Mouse (Mus musculus) neural tube, embryonic 11.5 days (tissue): ENCODE results near the gene Htra3. TPM values are rescaled to one million over a fixed set of nuclear protein-coding genes. Genes with fewer than 3 reads are reported as not detected.

ENCODE experiments used
- ATAC-seq: fragments of 200-750 bp; cut with Nextera tagmentation; 2 replicates; pipeline ENCODE4 v1.8.0; 2017; ENCODE audit warnings: moderate number of reproducible peaks, mild to moderate bottlenecking, moderate TSS enrichment, moderate library complexity; ENCODE audit not compliant: insufficient read depth, low FRiP score, low TSS enrichment
- DNase-seq: peaks from one replicate; pipeline ENCODE4 v3.0.0-alpha.2; 2015; ENCODE audit warnings: low spot score
- H3K27ac ChIP-seq: fragments of 300-500 bp; sonication (generic); 2 replicates; pipeline ENCODE4 v1.5.1; 2014; ENCODE audit warnings: low read depth, mild to moderate bottlenecking, low read length
- H3K27me3 ChIP-seq: fragments of 300-500 bp; sonication (generic); 2 replicates; pipeline ENCODE4 v1.6.1; 2014; ENCODE audit warnings: mild to moderate bottlenecking, low read length, mixed read lengths; ENCODE audit not compliant: control insufficient read depth, insufficient read depth
- H3K36me3 ChIP-seq: fragments of 300-500 bp; sonication (generic); 2 replicates; pipeline ENCODE4 v1.6.1; 2014; ENCODE audit warnings: mild to moderate bottlenecking, low read length, moderate library complexity, mixed read lengths; ENCODE audit not compliant: control insufficient read depth, insufficient read depth
- H3K4me1 ChIP-seq: fragments of 300-500 bp; sonication (generic); 2 replicates; pipeline ENCODE4 v1.6.1; 2014; ENCODE audit warnings: low read length, mixed read lengths; ENCODE audit not compliant: control insufficient read depth, insufficient read depth
- H3K4me2 ChIP-seq: fragments of 300-500 bp; sonication (generic); 2 replicates; pipeline ENCODE4 v1.6.1; 2014; ENCODE audit warnings: low read depth, mild to moderate bottlenecking, moderate library complexity
- H3K4me3 ChIP-seq: fragments of 300-500 bp; sonication (generic); 2 replicates; pipeline ENCODE4 v1.5.1; 2014; ENCODE audit warnings: low read depth, low read length
- H3K9ac ChIP-seq: fragments of 300-500 bp; sonication (generic); 2 replicates; pipeline ENCODE4 v1.6.1; 2014; ENCODE audit warnings: mild to moderate bottlenecking, low read length
- H3K9me3 ChIP-seq: fragments of 300-500 bp; sonication (generic); 2 replicates; pipeline ENCODE4 v1.6.1; 2016; ENCODE audit warnings: low read length; ENCODE audit not compliant: control insufficient read depth
- WGBS: fragments of 180-500 bp; shearing (Covaris S2); extraction: QIAGEN DNeasy Blood & Tissue Kit; methylation state at CpG from one replicate; pipeline ENCODE4 v1.1.7; 2014; 5-methylcytosine and 5-hydroxymethylcytosine counted together
- polyA plus RNA-seq: library from polyadenylated mRNA; unstranded; fragments of >200 nt; fragmentation: Nextera tagmentation; extraction: Ambion mirVana; gene quantifications from 2 replicates; pipeline ENCODE4 v1.2.1, GENCODE M21; 2014

Gene Htra3
- polyA plus RNA-seq, 1 experiment from 2014 or later = 7.5 TPM

- no peak overlapping the region for H3K27ac ChIP-seq
- no peaks in the 10 kb centered on the region for H3K36me3 ChIP-seq
- no peaks in the 10 kb centered on the region for H3K27me3 ChIP-seq
- WGBS = 82% methylated on average over 9 of the region's 9 CpGs
- no peaks in the 10 kb centered on the region for H3K9me3 ChIP-seq
- ATAC-seq = no peak
- no peak overlapping the region for H3K4me2 ChIP-seq
- no peak for DNase-seq
- H3K4me1 ChIP-seq = no peaks in the 10 kb centered on the region
- no peak overlapping the region for H3K9ac ChIP-seq
- no peak overlapping the region for H3K4me3 ChIP-seq
These were observed 36.1 kb downstream of the Htra3 start for GRCm38 (mm10) chr5:35643401-35644048.

- H3K4me1 ChIP-seq = no peaks in the 10 kb centered on the region
- DNase-seq = no peak
- H3K4me2 ChIP-seq = no peak overlapping the region
- no peak for ATAC-seq
- no peak overlapping the region for H3K27ac ChIP-seq
- H3K9me3 ChIP-seq = no peaks in the 10 kb centered on the region
- WGBS = 64% methylated on average over 10 of the region's 10 CpGs
- H3K27me3 ChIP-seq = no peaks in the 10 kb centered on the region
- H3K4me3 ChIP-seq = no peak overlapping the region
- no peaks in the 10 kb centered on the region for H3K36me3 ChIP-seq
- no peak overlapping the region for H3K9ac ChIP-seq
These were observed 37.5 kb downstream of the Htra3 start for GRCm38 (mm10) chr5:35641961-35642584.

GRCm38 (mm10) chr5:35636016-35636415, 43.6 kb downstream of the Htra3 start:
- 92% methylated on average over 2 of the region's 2 CpGs for WGBS
- Histone ChIP-seq H3K4me3 (no peak overlapping the region), H3K9ac (no peak overlapping the region), H3K9me3 (no peaks in the 10 kb centered on the region), H3K4me2 (no peak overlapping the region), H3K27ac (no peak overlapping the region), H3K4me1 (no peaks in the 10 kb centered on the region), H3K27me3 (no peaks in the 10 kb centered on the region), H3K36me3 (no peaks in the 10 kb centered on the region)
- no peak for DNase-seq
- no peak for ATAC-seq

- Histone ChIP-seq H3K9me3 (no peaks in the 10 kb centered on the region), H3K4me3 (no peak overlapping the region), H3K27me3 (no peaks in the 10 kb centered on the region), H3K27ac (no peak overlapping the region), H3K4me1 (no peaks in the 10 kb centered on the region), H3K4me2 (no peak overlapping the region), H3K36me3 (no peaks in the 10 kb centered on the region), H3K9ac (no peak overlapping the region)
- ATAC-seq (no peak), DNase-seq (no peak)
- 81% methylated on average over 6 of the region's 6 CpGs for WGBS
These were observed 46.7 kb downstream of the Htra3 start for GRCm38 (mm10) chr5:35632841-35633240.

GRCm38 (mm10) chr5:35631755-35632154, 47.8 kb downstream of the Htra3 start:
- Histone ChIP-seq H3K4me1 (no peaks in the 10 kb centered on the region), H3K9ac (no peak overlapping the region), H3K36me3 (no peaks in the 10 kb centered on the region), H3K4me2 (no peak overlapping the region), H3K4me3 (no peak overlapping the region), H3K27ac (no peak overlapping the region), H3K27me3 (no peaks in the 10 kb centered on the region), H3K9me3 (no peaks in the 10 kb centered on the region)
- WGBS = 84% methylated on average over 5 of the region's 5 CpGs
- ATAC-seq (no peak), DNase-seq (no peak)

- Histone ChIP-seq H3K27me3 (no peaks in the 10 kb centered on the region), H3K27ac (no peak overlapping the region), H3K4me1 (no peaks in the 10 kb centered on the region), H3K4me2 (no peak overlapping the region), H3K4me3 (no peak overlapping the region), H3K36me3 (no peaks in the 10 kb centered on the region), H3K9me3 (no peaks in the 10 kb centered on the region), H3K9ac (no peak overlapping the region)
- DNase-seq = no peak
- 87% methylated on average over 3 of the region's 3 CpGs for WGBS
- ATAC-seq = no peak
These were observed 48.4 kb downstream of the Htra3 start for GRCm38 (mm10) chr5:35631224-35631623.

GRCm38 (mm10) chr5:35630706-35631105, 48.9 kb downstream of the Htra3 start:
- no peak for DNase-seq
- H3K4me2 ChIP-seq = no peak overlapping the region

GRCm38 (mm10) chr5:35629333-35629732, 50.2 kb downstream of the Htra3 start:
- Histone ChIP-seq H3K4me3 (no peak overlapping the region), H3K4me1 (no peaks in the 10 kb centered on the region), H3K36me3 (no peaks in the 10 kb centered on the region), H3K4me2 (no peak overlapping the region), H3K9me3 (no peaks in the 10 kb centered on the region), H3K27ac (no peak overlapping the region), H3K27me3 (no peaks in the 10 kb centered on the region), H3K9ac (no peak overlapping the region)
- DNase-seq = no peak
- no peak for ATAC-seq

More at GRCm38 (mm10) chr5:35630706-35631105, 48.9 kb downstream of the Htra3 start:
- ATAC-seq = no peak
- Histone ChIP-seq H3K9ac (no peak overlapping the region), H3K4me3 (no peak overlapping the region), H3K27ac (no peak overlapping the region), H3K27me3 (no peaks in the 10 kb centered on the region), H3K36me3 (no peaks in the 10 kb centered on the region), H3K9me3 (no peaks in the 10 kb centered on the region), H3K4me1 (no peaks in the 10 kb centered on the region)
- WGBS = 90% methylated on average over 1 of the region's 1 CpGs

GRCm38 (mm10) chr5:35628685-35629084, 50.9 kb downstream of the Htra3 start:
- Histone ChIP-seq H3K9ac (no peak overlapping the region), H3K4me1 (no peaks in the 10 kb centered on the region), H3K27me3 (no peaks in the 10 kb centered on the region), H3K4me3 (no peak overlapping the region), H3K27ac (no peak overlapping the region), H3K36me3 (no peaks in the 10 kb centered on the region), H3K9me3 (no peaks in the 10 kb centered on the region), H3K4me2 (no peak overlapping the region)
- 53% methylated on average over 1 of the region's 1 CpGs for WGBS
- ATAC-seq (no peak), DNase-seq (no peak)
